Mouse (Mus musculus) midbrain, embryonic 14.5 days (tissue): ENCODE data around the gene Hist1h1b. TPM values are rescaled to one million over a fixed set of nuclear protein-coding genes. Genes with fewer than 3 reads are reported as not detected.
"Not testable (repeated sequence)": the region's sequence is repeated elsewhere in the genome, so short reads cannot be mapped to it uniquely, and the experiment has no call there.

Source experiments
- ATAC-seq: fragments of 200-750 bp; cut with Nextera tagmentation; 2 replicates; pipeline ENCODE4 v1.8.0; 2017; ENCODE audit warnings: moderate number of reproducible peaks, moderate library complexity; ENCODE audit not compliant: low FRiP score, low TSS enrichment
- DNase-seq: peaks from one replicate; pipeline ENCODE4 v3.0.0-alpha.2; 2015
- H3K27ac ChIP-seq: fragments of 300-500 bp; sonication (generic); replicated peaks from 2 replicates; pipeline ENCODE4 v1.5.1; 2014; ENCODE audit warnings: mild to moderate bottlenecking, low read depth, low read length, moderate library complexity
- H3K27me3 ChIP-seq: fragments of 300-500 bp; sonication (generic); 2 replicates; pipeline ENCODE4 v1.6.1; 2014; ENCODE audit warnings: low read length, control low read depth, mixed read lengths; ENCODE audit not compliant: control insufficient read depth, insufficient read depth
- H3K36me3 ChIP-seq: fragments of 300-500 bp; sonication (generic); 2 replicates; pipeline ENCODE4 v1.6.1; 2014; ENCODE audit warnings: low read length, control low read depth; ENCODE audit not compliant: control insufficient read depth, insufficient read depth
- H3K4me1 ChIP-seq: fragments of 300-500 bp; sonication (generic); 2 replicates; pipeline ENCODE4 v1.6.1; 2014; ENCODE audit warnings: mild to moderate bottlenecking, antibody characterized with exemption, low read length, control low read depth; ENCODE audit not compliant: control insufficient read depth, insufficient read depth
- H3K4me2 ChIP-seq: fragments of 300-500 bp; sonication (generic); 2 replicates; pipeline ENCODE4 v1.6.1; 2014; ENCODE audit warnings: mild to moderate bottlenecking, low read length, moderate library complexity
- H3K4me3 ChIP-seq: fragments of 300-500 bp; sonication (generic); replicated peaks from 2 replicates; pipeline ENCODE4 v1.5.1; 2014; ENCODE audit warnings: low read depth, low read length
- H3K9ac ChIP-seq: fragments of 300-500 bp; sonication (generic); replicated peaks from 2 replicates; pipeline ENCODE4 v1.6.1; 2014; ENCODE audit warnings: mild to moderate bottlenecking, low read length, moderate library complexity
- H3K9me3 ChIP-seq: fragments of 300-500 bp; sonication (generic); 2 replicates; pipeline ENCODE4 v1.6.1; 2016; ENCODE audit warnings: low read length, control low read depth, mixed read lengths; ENCODE audit not compliant: control insufficient read depth
- WGBS: fragments of 180-500 bp; shearing (Covaris S2); extraction: QIAGEN DNeasy Blood & Tissue Kit; methylation state at CpG from one replicate; pipeline ENCODE4 v1.1.7; 2014; 5-methylcytosine and 5-hydroxymethylcytosine counted together
- polyA plus RNA-seq: library from polyadenylated mRNA; unstranded; fragments of >200 nt; fragmentation: Nextera tagmentation; extraction: Ambion mirVana; gene quantifications from 2 replicates; pipeline ENCODE4 v1.2.1, GENCODE M21; 2014

Gene Hist1h1b
- polyA plus RNA-seq, 1 experiment from 2014 or later = 4.0 TPM

DNA sequence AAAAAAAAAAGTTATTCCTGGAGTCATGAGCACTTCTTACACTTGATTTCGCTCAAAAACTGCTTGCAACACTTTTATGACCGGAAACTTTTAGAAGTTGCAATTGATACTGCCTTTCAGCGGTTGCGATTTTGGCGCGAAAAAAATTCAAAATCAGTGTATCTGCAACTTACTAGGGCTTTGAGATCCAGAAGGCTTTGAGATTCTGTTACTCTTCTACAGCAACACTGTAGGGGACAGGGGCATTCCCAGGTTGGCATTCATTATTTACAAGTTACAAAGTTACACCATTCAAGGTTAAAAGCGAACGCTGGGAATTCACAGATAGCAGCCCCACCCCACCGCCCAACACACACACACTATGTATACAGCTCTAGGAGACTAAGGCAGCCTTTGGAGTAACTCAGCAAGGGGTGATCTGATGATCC lies 3.3 kb upstream of the Hist1h1b start:
- Histone ChIP-seq H3K9me3 (no peaks in the 10 kb centered on the region), H3K4me3 (peak overlapping the region; percentile 34), H3K4me2 (peak overlapping the region; percentile 75), H3K9ac (no peak overlapping the region), H3K36me3 (no peaks in the 10 kb centered on the region), H3K4me1 (peaks cover 28% of the 10 kb centered on the region), H3K27me3 (no peaks in the 10 kb centered on the region), H3K27ac (peak overlapping the region; percentile 49)
- DNase-seq (peak; percentile 81), ATAC-seq (no peak)
- 1% methylated on average over 9 of the region's 9 CpGs for WGBS

- peaks cover 28% of the 10 kb centered on the region for H3K4me1 ChIP-seq
- DNase-seq (peak; percentile 92), ATAC-seq (peak; percentile 72)
- peak within 1 kb of the TSS; percentile 46; the same call in 1 of the 2 replicates for H3K9ac ChIP-seq
- peak within 1 kb of the TSS; percentile 71 for H3K27ac ChIP-seq
- H3K4me3 ChIP-seq = peak within 1 kb of the TSS; percentile 34
- peak within 1 kb of the TSS; percentile 75 for H3K4me2 ChIP-seq
- no peaks in the 10 kb centered on the region for H3K36me3 ChIP-seq
- no peaks in the 10 kb centered on the region for H3K27me3 ChIP-seq
- WGBS = 0% methylated on average over 13 of the region's 20 CpGs
- H3K9me3 ChIP-seq = no peaks in the 10 kb centered on the region
Measured at GRCm38 (mm10) chr13:21783255-21783617, 2.8 kb upstream of the Hist1h1b start, which contains the start of gene Hist1h3i. Hist1h3i (minus strand) TSS chr13:21783370.

DNA sequence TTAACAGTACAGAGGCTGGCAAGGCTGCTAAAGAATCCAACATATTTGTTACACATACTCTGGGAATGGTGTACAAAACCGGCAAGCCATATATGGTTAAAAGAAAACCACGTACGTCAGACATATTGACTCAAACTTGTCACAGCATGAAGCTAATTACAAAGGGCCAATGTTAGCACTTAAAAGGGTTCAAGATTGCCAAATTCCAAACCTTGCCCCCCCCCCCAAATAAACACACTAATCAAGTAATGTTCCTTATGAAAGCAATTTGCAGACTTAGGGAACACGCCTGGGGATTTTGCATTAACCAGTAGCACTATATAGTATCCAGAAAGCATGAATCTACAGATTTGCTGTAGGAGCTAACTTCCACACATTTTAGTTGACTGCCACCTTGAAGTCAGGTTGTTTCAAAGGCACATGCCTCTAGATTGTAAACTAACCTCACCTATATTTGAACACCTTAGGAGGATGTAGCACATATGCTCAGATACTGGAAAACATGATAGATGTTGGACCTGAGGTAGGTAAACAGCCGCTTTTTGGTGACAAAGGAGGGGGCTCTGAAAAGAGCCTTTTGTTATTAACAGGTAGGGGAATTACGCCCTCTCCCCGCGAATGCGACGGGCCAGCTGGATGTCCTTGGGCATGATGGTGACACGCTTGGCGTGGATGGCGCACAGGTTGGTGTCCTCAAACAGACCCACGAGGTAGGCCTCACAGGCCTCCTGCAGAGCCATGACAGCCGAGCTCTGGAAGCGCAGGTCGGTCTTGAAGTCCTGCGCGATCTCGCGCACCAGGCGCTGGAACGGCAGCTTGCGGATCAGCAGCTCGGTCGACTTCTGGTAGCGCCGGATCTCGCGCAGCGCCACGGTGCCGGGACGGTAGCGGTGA lies 2.2 kb upstream of the Hist1h1b start:
- DNase-seq = peak; percentile 32
- peak overlapping the region; percentile 75 for H3K4me2 ChIP-seq
- peak overlapping the region; percentile 46; the same call in 1 of the 2 replicates for H3K9ac ChIP-seq
- under 1% methylated on average over 15 of the region's 35 CpGs for WGBS
- H3K9me3 ChIP-seq, ATAC-seq, H3K27me3 ChIP-seq, H3K36me3 ChIP-seq: not testable (repeated sequence)
- H3K27ac ChIP-seq = peak overlapping the region; percentile 71
- H3K4me1 ChIP-seq = peaks cover 25% of the 10 kb centered on the region
- H3K4me3 ChIP-seq = peak overlapping the region; percentile 34

DNA sequence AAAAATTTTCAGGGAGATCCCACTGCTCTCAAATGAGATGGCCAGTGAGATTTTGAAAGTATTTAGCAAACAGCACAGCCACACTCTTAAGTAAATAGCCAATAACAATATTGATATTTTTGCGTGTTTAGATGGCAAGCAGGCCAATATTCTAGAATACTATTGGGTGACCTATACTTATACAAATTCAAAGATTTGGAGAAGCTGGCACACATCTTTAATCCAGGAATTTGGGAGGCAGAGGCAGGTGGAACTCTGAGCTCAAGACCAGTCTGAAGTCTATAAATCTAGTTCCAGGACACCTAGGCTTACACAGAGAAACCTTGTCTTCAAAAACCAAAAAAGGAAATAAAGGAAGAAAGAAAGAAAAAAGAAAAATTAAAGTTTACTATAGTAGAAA lies 1.2 kb upstream of the Hist1h1b start:
- no peak for ATAC-seq

DNA sequence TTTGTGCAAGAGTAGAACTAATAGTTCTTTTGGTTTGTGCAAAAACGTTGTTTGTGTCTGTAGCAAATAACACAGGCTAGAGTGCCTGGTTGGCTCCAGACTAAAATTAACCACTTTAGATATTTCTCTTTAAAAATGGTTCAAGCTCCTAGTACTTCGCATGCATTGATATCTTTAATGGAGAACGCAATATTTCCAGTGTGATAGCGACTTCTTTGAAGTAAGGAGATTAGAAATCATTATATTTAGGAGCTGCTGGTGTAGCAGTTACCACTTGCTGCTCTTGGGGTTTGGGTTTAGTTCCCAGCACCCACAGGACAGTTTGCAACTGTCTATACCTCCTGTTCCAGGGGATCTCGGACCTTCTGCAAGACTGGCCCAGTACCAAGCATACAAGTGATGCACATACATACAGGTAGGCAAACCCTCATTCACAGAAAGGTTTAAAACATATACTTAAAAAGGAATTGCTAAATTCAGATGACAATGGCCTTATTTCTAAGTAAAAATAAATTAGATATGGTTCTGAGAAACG lies 663 bp upstream of the Hist1h1b start:
- no peak for ATAC-seq
- H3K9ac ChIP-seq = no peak overlapping the region; the same call in 1 of the 2 replicates
- no peak overlapping the region for H3K27ac ChIP-seq
- peak overlapping the region; percentile 82 for H3K4me2 ChIP-seq
- H3K4me1 ChIP-seq = peaks cover 22% of the 10 kb centered on the region
- H3K36me3 ChIP-seq = no peaks in the 10 kb centered on the region
- WGBS = 42% methylated on average over 6 of the region's 6 CpGs
- H3K4me3 ChIP-seq = no peak overlapping the region; the same call in 1 of the 2 replicates
- DNase-seq = no peak
- H3K9me3 ChIP-seq = no peaks in the 10 kb centered on the region
- no peaks in the 10 kb centered on the region for H3K27me3 ChIP-seq

More for the DNA sequence above, 1.2 kb upstream of the Hist1h1b start:
- H3K4me2 ChIP-seq = no peak overlapping the region
- no peak overlapping the region for H3K4me3 ChIP-seq
- H3K36me3 ChIP-seq = no peaks in the 10 kb centered on the region
- 93% methylated on average over 1 of the region's 1 CpGs for WGBS
- H3K4me1 ChIP-seq = peaks cover 25% of the 10 kb centered on the region
- DNase-seq = no peak
- H3K9me3 ChIP-seq = no peaks in the 10 kb centered on the region
- H3K9ac ChIP-seq = no peak overlapping the region
- H3K27me3 ChIP-seq = no peaks in the 10 kb centered on the region
- H3K27ac ChIP-seq = no peak overlapping the region

DNA sequence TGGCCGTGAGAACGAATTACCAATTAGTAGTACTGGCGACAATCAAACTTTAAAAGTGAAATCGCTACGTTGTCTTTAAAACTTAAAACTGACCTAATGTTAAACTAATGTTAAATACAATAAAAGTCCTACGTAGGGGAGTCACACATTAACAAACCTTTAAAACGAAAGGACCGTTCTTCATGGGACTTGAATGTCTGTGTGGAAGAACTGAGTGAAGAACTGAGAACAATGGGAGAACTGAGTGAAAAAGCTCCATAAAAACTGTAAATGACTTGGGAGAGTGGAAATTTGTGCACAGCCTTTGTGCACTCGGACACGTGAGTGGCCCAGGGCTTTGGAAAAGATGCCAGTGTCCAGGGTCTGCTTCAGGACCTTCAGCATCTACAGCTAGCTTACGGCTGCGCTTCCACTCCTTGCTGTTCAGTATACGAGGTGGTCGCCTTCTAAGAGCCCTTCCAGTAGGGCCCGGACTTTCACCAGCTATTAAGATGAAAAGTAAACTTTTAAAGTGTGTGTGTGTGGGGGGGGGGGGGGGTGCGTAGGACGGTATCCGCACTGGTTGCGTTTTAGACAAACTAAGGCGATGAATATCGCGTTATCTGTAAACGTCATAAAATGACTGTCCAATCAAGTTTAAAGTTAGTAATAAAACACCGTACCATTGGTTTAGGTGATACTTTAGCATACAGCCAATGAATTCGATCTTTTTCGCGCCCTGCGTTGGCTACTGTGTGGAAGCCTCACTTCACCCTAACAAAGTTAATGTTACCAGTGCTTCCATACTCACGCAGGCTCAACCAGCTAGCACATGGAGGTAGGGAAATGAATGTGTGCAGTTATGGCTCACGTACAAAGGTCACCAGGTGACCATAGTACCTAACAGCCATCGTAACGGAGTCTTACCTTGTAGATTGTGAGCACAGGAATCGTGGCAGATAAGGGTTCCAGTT lies 1.3 kb downstream of the Hist1h1b start:
- DNase-seq (peak; percentile 96), ATAC-seq (peak; percentile 92)
- Histone ChIP-seq H3K4me1 (peaks cover 19% of the 10 kb centered on the region), H3K27ac (peak overlapping the region; percentile 63), H3K36me3 (no peaks in the 10 kb centered on the region), H3K9ac (peak overlapping the region; percentile 48; the same call in 1 of the 2 replicates), H3K27me3 (no peaks in the 10 kb centered on the region), H3K9me3 (no peaks in the 10 kb centered on the region), H3K4me2 (peak overlapping the region; percentile 82), H3K4me3 (peak overlapping the region; percentile 48)
- WGBS = 4% methylated on average over 33 of the region's 33 CpGs

- peaks cover 14% of the 10 kb centered on the region for H3K4me1 ChIP-seq
- no peaks in the 10 kb centered on the region for H3K36me3 ChIP-seq
- H3K9ac ChIP-seq = no peak overlapping the region
- no peak overlapping the region for H3K4me3 ChIP-seq
- 61% methylated on average over 1 of the region's 1 CpGs for WGBS
- H3K4me2 ChIP-seq = no peak overlapping the region
- ATAC-seq (no peak), DNase-seq (no peak)
- no peak overlapping the region for H3K27ac ChIP-seq
- no peaks in the 10 kb centered on the region for H3K27me3 ChIP-seq
- no peaks in the 10 kb centered on the region for H3K9me3 ChIP-seq
Measured at GRCm38 (mm10) chr13:21755707-21756106, 24.7 kb downstream of the Hist1h1b start.

DNA sequence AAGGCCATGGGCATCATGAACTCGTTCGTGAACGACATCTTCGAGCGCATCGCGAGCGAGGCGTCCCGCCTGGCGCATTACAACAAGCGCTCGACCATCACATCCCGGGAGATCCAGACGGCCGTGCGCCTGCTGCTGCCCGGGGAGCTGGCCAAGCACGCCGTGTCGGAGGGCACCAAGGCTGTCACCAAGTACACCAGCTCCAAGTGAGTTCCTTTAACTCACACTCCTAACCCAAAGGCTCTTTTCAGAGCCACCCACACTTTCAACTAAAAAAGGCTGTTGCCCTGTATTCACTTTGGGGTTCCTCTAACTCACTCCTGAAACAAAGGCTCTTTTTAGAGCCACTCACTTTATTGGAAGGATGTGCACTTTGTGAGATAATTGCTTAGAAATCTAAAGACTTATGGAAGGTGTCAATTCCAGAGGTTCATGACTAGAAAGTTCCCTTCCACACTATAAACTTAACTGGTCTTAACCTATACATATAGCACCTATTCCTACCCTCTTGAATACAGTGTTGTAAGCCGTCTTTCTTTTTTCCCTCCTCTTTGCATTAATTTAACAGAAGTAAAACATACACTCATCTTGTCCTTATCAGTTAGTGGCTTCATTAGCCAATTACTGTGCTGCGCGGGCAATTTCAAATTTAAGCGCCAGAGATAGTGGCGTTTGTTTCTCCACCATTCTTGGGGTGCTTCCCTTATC lies 26.0 kb downstream of the Hist1h1b start:
- peaks cover 18% of the 10 kb centered on the region for H3K4me1 ChIP-seq

More for the DNA sequence above, 26.0 kb downstream of the Hist1h1b start:
- Histone ChIP-seq H3K4me3 (peak overlapping the region; percentile 40), H3K9ac (peak overlapping the region; percentile 24; the same call in 1 of the 2 replicates), H3K4me2 (peak overlapping the region; percentile 74), H3K27ac (peak overlapping the region; percentile 87)
- not testable (repeated sequence) for H3K9me3 ChIP-seq, H3K27me3 ChIP-seq, ATAC-seq, H3K36me3 ChIP-seq
- 0% methylated on average over 20 of the region's 26 CpGs for WGBS
- peak; percentile 69 for DNase-seq
